Mouse (Mus musculus) thymus, postnatal 36 days (tissue): ENCODE measurements around the gene Dnajb13.

Source experiments
- DNase-seq, 2 experiments: peaks; one replicate each; pipeline ENCODE4 v3.0.0; 2022; ENCODE audit warnings: mixed read lengths in 2 of 2

Gene Dnajb13

DNA sequence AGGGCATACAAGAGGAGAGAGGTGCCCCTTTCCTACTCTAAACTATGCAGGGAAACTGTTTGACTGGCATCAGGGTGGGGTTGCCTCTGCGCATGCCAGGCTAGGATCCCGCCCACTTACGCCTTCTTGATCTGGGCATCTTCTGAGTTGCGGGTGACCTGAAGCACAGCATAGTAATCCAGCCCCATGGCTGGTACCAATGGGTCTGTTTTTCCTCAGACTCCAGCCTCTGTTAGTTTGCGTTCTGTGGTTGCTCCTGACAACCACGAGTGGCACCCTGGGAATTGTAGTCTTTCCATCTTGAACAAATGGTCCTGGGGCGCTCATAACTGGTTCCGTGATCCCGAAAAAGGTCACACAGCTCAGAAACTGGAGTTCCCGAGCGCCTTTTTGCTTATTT, at the start of gene Dnajb13:
Dnajb13 (minus strand) TSS at position 388 of the 400 bp plus-strand sequence.
- DNase-seq, result no peak

DNA sequence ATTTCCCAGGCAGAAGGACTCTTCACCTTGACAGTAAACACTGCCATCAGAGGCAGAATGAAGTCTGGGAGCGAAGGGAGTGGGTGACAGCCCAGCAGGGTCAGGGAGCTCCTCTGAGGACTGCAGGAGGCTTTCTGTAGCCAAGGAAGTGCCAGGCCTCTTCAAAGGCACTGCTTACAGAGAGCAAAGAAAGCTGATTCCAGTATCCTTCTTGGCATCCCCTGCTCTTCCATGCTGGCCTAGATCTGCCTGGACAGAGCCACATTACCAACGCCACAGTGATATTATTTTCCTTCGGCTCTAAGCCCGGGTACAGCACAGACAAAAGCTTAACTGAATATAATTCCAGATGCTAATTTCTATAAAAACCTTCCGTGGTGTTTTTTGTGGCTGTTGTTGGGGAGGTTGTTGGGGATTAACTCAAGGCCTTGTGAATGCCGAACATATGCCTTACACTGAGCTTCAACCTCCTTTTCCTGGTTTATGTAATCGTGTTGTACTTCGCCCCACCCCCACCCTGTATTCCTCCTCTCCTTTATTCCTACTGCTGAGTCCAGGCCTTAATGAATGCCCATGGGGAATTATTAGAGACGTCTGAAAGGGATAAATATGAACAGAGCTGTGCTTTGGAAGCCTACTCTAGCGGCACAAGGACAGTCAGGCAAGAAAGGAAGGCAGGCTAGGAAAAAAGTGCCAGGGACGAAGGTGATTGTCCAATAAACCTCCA, 47.3 kb upstream of the Dnajb13 start:
- DNase-seq, result no peak

DNA sequence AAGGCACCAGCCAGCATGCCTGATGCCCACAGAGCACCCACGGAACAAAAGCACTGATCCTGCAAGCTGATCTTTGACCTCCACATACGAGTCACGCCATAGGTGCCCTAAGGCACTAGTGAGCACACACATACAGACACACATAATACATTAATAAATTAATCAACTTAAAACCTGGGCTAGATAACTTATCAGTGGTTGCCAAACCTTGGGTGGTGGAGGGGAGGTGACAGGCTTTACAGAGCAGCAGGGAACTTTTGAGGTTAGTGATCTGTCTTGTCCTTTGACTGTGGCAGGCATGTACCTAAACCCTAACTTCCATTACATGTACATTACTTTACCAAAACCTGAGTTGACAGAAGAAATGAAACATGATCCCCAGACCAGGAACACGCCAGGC, 44.6 kb upstream of the Dnajb13 start:
- DNase-seq, result no peak

DNA sequence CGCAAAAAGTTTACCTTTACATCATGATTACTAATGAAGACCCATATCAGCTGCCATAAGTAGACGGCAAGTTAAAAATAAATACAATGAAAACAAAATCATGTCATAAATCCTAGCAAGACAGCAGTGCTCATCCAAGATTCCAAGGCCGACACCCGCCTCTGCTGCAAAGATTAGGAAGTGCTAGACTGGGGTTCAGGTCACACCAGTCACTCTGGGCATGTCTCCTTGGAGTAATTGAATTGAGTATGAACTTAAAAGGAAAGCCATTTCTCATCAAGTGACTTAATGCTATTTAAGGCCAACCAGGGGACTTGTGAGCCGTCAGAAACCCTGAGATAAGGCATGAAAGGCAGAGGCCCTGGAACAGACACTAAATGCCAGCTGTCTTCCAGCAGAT, 42.5 kb upstream of the Dnajb13 start:
- no peak for DNase-seq

DNA sequence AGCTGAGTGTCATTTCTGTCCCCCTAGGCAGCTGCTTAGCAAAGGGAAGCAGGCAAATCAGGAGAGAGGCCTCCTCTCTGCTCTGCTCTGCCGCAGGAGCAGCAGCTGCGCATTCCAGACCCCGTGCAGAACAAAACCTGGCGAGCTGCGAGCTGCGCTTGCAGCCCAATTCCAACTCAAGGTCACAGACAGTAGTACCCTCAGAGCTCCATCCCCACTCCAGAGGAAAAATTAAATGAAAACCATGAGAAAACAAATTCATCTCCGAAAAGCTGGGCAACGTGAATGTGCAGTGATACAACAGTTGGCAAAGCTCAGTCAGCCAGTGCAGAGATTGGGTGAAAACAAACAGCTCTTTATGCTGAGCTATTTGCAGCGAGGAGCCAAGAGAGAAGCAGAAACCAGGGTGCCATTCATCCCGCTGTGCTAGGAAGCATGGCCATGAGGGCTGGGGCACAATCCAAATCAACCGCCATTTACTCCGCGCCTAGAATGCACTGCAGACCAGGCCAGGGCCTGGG, 40.7 kb upstream of the Dnajb13 start:
- DNase-seq, result no peak

DNA sequence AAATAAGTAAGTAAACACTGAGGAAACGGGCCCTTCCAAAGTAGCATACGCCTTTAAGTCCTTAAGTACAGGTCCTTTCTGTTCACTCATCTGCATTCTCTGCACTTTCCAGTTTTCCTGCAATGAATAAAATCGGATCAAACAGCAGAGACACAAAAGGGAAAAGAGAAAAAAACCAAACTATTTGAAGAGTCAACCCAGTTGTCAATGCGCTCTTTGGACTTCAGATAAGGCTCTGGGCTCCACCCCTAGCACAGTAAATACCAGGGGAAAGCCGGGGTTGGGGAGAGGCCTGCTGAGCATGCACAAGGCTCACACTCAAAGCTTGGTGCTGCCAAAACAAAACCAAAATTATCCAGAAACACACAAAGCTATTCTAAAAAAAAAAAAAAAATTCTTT, 40.2 kb upstream of the Dnajb13 start:
- no peak for DNase-seq

DNA sequence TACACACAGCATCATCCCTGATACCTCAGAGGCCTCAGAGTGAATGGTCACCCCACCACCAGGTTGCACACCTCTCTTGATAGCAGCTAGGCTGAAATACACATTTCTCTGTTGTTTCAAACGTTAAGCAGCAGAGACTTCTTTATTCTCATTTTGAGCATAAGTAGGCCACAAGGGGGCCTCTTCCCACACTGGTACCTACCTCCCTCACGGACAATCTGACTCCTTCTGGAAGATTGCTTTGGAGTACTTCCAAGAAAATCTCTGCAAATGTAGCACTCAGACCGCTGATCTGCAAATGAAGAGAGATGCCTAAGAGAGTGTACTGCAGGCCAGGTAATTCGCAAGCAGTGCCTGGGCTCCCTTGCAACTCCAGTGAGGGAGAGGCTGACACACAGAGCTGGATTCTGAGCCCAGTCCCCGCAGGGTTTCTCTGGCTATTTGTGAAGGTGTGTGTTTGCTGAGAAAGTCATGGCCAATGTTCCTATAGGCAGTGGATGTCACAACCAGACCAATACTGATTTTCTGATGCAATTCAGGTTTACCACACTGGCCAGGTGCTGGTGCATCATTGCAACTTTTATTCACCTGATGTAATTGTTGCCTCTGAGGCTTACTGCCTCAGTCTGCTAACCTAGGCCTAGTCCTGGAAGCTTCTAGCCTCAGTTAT, 35.7 kb upstream of the Dnajb13 start:
- DNase-seq, result no peak

DNA sequence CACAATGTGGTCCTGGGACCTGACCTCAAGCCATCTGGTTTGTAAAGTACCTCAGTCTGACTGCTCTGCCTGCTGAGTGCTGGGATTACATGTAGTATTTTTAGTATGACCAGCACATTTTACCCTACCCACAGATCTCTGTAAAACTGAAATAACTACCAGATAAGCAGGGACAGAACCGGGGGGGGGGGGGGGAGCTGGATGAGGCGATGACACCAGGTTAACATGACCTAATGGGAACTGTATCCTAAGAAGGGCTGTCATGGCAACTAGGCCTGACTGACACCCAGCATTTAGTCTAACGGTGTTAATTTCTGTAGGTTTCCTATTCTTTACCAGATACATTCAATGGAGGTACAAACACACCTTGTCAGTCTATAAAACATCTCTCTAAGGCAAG, 35.0 kb upstream of the Dnajb13 start:
- no peak for DNase-seq

DNA sequence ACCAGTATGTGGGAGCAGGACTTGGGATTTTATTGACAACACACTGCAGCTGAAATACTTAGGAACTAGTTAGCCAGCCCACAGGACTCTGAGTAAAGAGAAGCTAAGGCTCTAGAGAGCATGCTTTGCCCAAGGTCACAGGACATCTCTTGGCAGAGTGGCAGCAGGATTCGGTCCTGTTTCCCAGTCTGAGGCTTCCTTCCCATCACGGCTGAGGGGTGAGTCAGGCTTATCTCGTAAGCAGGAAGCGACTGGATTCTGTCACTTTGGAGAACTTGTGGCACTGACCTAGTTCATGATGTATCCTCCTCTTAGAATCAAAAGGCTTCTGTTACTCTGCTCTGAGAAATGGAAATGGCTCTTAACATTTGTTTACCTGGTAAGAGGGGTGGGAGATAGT, 32.9 kb upstream of the Dnajb13 start:
- no peak for DNase-seq

DNA sequence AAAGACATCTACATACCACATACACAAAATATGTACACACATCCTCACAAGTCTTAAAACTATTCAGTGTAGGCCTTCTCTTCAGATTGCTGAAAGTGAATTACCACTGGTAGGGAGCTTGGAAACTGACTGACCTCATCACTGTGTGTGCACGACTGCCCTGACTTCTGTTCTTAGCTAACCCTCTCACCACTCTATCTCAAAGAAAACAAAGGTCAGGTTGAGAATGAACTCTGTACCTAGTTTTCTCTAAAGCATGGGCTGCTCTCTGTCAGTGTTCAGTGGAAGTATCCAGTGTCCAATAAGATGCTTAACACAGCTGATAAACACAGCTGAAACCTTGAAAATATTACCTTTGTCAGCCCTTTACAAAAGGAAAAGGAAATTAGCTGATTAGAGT, 29.7 kb upstream of the Dnajb13 start:
- no peak for DNase-seq

DNA sequence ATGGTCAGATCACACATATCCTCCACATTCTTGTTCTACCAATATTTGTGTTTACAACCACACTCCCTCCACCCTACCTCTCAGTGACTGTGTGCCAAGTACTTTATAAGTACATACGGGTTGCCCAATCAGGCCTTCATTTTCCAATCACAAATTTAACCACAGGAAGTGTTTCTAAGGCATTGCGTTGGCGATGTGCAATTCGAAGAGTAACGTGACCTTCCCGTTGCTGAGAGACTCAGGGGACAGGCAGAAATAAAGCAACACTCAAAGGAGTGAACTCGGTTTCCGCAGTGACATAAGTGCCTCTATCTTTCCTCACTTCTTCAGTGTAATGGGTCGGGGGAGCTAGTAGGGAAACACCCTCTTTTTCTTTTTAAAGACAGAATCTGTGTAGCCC, 24.8 kb upstream of the Dnajb13 start:
- DNase-seq, result no peak

DNA sequence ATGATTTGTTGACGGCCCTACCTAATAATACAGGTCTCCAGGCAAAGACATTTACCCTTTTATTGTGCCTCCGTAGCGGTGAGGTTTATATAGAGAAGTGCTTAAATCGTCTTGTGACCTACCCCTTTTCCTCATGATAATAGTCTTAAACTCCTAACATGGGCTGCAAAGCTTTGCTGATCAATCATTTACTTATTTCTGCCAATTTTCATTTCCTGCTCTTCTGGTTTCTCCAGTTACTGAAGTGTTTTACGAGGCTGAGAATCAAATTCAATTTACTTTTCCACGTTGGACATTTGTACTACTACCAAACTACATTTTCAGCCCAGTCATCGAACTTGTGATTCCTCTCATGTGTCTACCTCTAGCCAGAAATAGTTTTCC, 22.8 kb upstream of the Dnajb13 start:
- DNase-seq, result no peak

DNA sequence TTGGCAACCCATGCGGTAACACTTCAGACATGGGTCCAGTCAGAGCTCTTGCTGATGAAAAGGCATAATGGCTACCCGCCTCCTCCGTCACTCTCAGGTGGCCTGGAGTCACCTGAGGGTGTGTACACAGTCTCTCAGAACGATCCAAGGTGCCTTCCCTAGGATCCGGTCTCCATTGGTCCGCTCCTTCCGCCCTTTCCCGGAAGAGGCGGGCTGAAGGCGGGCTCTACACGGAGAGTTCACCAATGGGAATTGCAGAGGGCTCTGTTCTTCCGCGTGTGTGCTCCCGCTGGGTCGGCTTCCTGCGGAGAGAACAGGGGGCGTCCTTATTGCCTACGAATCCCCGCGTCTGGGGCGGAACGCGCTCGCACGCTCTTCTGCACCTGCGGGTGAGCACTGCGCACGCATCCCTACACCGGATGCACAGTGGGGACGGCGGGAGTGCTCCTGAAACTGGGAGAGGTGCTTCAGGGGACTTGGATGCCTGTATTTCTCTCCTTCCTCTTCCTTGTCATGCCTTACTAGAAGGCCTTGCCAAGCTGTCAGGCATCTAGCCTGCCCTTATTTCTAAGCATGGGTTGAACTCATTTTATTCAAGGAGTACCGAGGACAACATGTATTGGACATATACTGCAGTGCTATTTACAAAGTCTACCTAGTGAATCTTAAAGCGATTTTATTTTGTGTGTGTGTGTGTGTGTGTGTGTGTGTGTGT, 22.2 kb upstream of the Dnajb13 start, which contains the start of gene Coa4:
Coa4 (plus strand) TSS at position 268 of the 715 bp plus-strand sequence.
- peak; percentile 82 to 91 for DNase-seq

DNA sequence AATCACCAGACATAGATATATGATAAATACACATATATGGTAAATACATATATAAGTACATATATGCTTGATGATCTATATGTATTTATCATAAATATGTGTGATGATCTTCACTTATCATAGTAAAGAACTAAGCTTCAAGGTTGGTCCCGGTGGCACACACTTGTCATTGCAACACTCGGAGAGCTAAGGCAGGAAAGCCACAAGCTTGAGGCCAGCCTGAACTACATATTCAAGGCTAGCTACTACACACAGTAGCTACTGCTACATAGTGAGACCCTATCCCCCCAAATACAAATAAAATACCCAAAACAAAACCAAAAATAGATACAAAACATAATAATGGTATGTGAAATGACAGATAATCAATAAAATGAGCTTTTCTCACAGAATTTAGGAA, 21.1 kb upstream of the Dnajb13 start:
- DNase-seq, result no peak

DNA sequence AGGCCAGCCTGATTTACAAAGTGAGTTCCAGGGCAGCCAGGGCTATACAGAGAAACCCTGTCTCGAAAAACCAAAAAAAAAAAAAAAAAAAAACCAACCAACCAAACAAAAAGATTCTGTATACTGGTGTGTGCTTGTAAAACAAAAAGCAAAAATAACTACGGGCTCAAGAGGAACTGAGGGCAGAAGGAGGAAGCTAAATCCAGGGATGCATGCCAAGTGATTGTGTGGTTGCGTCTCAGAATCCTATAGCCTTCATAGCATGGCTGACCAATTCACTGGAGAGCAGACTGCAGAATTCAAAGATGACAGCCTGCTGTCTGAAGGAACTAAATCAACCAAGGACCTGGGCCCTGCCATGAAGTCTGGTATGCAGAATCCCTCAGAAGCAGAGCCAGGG, 19.5 kb upstream of the Dnajb13 start:
- DNase-seq, result no peak

DNA sequence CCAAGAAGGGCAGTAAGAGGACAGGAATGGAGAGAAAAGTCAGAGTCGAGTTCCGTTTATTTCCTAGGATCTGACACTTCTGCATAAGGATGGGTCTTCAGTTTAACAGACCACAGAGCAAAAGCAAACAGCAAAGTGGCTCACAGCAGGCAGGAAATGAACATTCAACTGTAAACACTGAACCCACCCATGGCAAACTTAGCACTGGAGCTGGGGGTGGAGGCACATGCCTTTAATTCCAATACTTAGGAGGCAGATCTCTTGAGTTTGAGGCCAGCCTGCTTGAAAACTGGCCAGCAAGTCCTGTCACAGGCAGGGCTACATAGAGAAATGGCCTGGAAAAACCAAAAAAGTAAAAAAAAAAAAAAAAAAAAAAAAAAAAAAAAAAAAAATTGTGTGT, 18.7 kb upstream of the Dnajb13 start:
- no peak for DNase-seq

DNA sequence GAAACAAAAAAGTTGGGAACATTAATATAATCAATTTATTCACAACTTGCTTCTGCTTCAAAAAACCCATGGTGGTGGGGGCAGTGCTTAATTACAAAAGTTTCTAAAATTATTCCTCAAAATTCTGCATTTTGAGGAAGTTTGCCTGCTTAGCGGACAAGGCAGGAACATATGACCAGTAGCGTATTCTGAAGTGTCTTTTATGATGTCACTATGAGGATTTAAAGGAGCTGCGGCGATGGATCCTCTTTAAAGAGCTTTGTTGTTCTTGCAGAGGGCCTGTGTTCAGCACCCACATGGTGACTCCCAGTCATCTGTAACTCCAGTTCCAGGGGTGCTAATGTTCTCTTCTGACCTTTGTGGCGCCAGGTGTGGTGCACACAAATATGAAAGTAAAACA, 16.0 kb upstream of the Dnajb13 start:
- no peak for DNase-seq

DNA sequence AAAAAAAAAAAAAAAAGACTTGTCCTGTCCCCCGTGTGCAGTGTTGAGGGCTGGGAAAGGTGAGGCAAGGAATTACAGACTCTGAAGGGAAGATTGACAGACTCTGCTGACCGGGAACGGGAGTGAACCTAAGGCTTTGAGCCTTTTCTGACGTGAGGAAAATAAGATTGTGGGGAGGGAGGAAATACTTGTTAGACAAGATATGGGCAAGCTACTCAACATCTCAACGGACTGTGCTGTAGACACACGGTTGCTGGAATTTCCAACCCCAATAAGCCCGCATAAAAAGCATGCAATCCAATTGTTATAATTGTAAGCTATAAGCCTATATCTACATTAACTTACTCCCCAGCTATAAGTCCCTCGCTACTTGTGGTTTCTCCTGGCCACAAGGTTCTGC, 9.9 kb upstream of the Dnajb13 start:
- DNase-seq, result no peak

DNA sequence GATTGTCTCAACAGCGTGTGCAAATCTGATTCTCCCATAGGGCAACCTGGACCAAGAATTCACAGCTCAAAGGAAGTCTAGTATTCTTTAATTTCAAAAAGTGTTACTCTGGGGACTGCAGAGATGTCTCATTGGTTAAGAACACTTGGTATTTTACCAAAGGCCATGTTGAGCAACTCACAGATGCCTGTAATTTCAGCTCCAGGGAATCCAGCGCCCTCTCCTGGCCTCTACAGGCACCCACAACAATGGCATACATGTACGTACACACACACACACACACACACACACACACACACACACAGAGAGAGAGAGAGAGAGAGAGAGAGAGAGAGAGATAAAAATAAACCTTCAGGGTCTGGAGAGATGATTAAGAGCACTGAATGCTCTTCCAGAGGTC, 7.5 kb upstream of the Dnajb13 start:
- no peak for DNase-seq

DNA sequence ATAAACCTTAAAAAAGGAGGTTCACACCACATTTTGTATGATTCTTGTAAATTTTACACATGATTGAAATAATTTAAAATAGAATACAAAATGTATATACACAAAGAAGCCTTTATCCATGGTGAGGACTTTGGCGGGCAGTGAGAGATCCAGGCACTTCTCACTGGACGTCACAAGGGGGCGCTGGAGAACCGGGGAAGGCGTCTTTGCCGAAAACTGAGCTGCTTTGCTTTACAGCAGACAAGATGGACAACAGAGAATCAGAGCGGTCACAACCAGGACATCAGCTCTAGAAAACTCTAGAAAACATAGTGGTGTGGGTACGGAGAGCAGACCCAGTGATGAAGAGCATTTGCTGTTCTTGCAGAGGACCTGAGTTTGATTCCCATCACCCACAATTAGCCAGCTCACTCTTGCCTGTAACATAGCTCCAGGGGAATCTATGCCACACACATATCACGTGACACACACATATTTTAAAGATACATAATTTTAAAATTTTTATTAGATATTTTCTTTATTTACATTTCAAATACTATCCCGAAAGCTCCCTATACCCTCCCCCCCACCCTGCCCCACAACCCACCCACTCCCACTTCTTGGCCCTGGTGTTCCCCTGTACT, 6.0 kb upstream of the Dnajb13 start:
- DNase-seq, result peak; percentile 65 to 73

DNA sequence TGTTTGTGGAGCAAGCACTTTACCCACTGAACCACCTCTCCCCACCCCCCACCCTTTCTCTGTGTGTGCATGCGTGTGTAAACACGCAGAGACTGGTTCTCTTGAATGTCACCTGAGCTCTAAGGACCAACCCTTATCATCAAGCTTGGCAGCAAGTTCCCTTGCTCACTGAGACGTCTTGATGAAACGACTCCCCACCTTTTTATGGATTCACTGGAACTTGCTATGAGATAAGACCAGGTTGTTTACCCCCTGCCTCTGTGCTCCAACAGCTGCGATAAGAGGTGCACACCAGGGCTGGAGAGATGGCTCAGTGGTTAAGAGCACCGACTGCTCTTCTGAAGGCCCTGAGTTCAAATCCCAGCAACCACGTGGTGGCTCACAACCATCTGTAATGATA, 5.4 kb upstream of the Dnajb13 start:
- no peak for DNase-seq

DNA sequence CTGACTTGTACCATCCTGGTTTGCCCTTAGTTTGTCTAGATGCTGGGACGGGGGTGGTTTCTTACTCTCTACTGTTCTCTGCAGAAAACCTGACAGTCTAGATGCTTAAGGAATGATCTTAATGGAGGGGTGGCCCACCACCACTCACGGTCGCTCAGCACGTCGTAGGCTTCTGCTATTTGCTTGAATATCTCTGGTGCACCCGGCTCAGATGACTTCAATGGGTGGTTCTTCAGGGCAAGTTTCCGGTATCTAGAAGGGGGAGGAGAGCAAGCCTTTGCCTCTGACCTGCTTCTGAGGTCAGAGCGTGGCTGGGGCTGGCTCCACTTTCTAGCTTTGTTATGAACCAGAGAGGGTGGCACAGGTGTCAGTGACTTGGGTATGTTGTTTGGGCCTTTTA, 3.2 kb downstream of the Dnajb13 start:
- DNase-seq, result no peak

DNA sequence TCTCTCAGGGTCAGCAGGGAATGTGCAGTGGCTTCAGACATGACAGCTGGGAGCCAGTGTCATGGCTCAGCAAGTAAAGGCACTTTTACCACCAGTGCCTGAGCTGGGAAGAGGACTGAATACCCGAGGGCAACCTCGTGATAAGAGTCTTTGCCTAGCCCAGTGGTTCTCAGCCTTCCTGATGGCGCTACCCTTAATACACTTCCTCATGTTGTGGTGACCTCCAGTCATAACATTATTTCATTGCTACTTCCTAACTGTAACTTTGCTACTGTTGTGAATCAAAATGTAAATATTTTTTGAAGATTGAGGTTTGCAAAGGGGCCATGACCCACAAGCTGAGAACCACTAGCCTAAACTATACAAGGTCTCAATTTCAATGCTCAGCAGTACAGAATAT, 6.1 kb downstream of the Dnajb13 start:
- DNase-seq, result no peak
